Mouse (Mus musculus) adrenal gland, postnatal 0 days (tissue): ENCODE data around the gene Gm3512. TPM values are rescaled to one million over a fixed set of nuclear protein-coding genes. Genes with fewer than 3 reads are reported as not detected.

ENCODE experiments used
- polyA plus RNA-seq: library from polyadenylated mRNA; unstranded; fragments of >200 nt; fragmentation: Nextera tagmentation; extraction: Ambion mirVana; gene quantifications from 2 replicates; pipeline ENCODE4 v1.2.1, GENCODE M21; 2015

The Gm3512 gene
- 0.57 and 0.97 TPM in 2 replicates for polyA plus RNA-seq

GRCm38 (mm10) chr14:7174483-7174971, at the start of gene Gm3512:
TSS of gene Gm3512 (minus strand) at chr14:7174533.

DNA sequence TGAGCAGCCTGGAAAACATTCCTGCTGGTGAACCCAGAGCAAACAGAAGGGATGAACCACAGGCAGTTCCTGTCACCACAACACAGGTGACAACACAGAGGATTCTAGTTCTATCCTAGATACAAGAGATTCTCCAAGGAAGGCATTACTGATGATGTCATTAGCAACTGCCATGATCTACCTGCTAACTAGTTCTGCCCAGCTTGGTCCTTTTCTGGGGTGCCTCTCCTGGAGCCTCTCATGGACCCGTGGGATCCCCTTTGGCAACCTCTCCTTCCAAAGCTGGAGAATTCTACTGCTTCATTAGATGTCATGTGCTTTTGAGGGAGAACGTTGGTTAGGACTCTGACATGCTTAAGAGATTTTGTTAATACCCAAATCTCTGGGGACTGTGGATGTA, 20.1 kb upstream of the Gm3512 start, which contains the start of gene Gm16434:
Gm16434 (minus strand) TSS at position 101 of the 400 bp plus-strand sequence.

DNA sequence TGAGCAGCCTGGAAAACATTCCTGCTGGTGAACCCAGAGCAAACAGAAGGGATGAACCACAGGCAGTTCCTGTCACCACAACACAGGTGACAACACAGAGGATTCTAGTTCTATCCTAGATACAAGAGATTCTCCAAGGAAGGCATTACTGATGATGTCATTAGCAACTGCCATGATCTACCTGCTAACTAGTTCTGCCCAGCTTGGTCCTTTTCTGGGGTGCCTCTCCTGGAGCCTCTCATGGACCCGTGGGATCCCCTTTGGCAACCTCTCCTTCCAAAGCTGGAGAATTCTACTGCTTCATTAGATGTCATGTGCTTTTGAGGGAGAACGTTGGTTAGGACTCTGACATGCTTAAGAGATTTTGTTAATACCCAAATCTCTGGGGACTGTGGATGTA, 49.0 kb downstream of the Gm3512 start, which contains the start of gene Gm6676:
Gm6676 (minus strand) TSS at position 101 of the 400 bp plus-strand sequence.

Other genes starting within 250 kb of the Gm3512 start
- not detected in 2 replicates for gene Gm6356, start 200.7 kb downstream of the Gm3512 start, polyA plus RNA-seq
- gene Gm10406, start 147.1 kb downstream of the Gm3512 start, polyA plus RNA-seq, result 0.14 and 0.54 TPM in 2 replicates
- not detected in 2 replicates for gene Gm3685, start 129.6 kb downstream of the Gm3512 start, polyA plus RNA-seq
- 0.35 and 0.43 TPM in 2 replicates for gene Gm3696, start 73.9 kb downstream of the Gm3512 start, polyA plus RNA-seq
- not detected in 2 replicates for gene Gm6676, start 49.1 kb downstream of the Gm3512 start, polyA plus RNA-seq
- not detected in 2 replicates for gene Gm16434, start 20.0 kb upstream of the Gm3512 start, polyA plus RNA-seq
- gene Gm3727, start 90.2 kb upstream of the Gm3512 start, polyA plus RNA-seq, result not detected in 2 replicates
- gene Gm3739, start 140.5 kb upstream of the Gm3512 start, polyA plus RNA-seq, result 0.22 and 0.44 TPM in 2 replicates
- not detected in 2 replicates for gene Gm5797, start 157.9 kb upstream of the Gm3512 start, polyA plus RNA-seq
- gene Gm8374, start 190.6 kb upstream of the Gm3512 start, polyA plus RNA-seq, result not detected in 2 replicates